Mouse (Mus musculus) lung, embryonic 15.5 days (tissue): Measurements from ENCODE around the gene Ctu2. TPM values are rescaled to one million over a fixed set of nuclear protein-coding genes. Genes with fewer than 3 reads are reported as not detected.

Experiments
- ATAC-seq: fragments of 200-750 bp; cut with Nextera tagmentation; 2 replicates; pipeline ENCODE4 v1.8.0; 2017; ENCODE audit warnings: moderate number of reproducible peaks, borderline replicate concordance; ENCODE audit not compliant: low FRiP score, low TSS enrichment; ENCODE audit errors: extremely low read depth
- H3K27ac ChIP-seq: fragments of 300-500 bp; sonication (generic); 2 replicates; pipeline ENCODE4 v1.5.1; 2015; ENCODE audit warnings: moderate library complexity, mild to moderate bottlenecking, inconsistent platforms
- H3K27me3 ChIP-seq: fragments of 300-500 bp; sonication (generic); 2 replicates; pipeline ENCODE4 v1.6.1; 2015; ENCODE audit warnings: inconsistent platforms
- H3K36me3 ChIP-seq: fragments of 300-500 bp; sonication (generic); 2 replicates; pipeline ENCODE4 v1.6.1; 2015; ENCODE audit warnings: inconsistent platforms
- H3K4me1 ChIP-seq: fragments of 300-500 bp; sonication (generic); 2 replicates; pipeline ENCODE4 v1.6.1; 2015; ENCODE audit warnings: inconsistent platforms
- H3K4me2 ChIP-seq: fragments of 300-500 bp; sonication (generic); 2 replicates; pipeline ENCODE4 v1.6.1; 2015; ENCODE audit warnings: inconsistent platforms, mild to moderate bottlenecking, moderate library complexity
- H3K4me3 ChIP-seq: fragments of 300-500 bp; sonication (generic); 2 replicates; pipeline ENCODE4 v1.5.1; 2015; ENCODE audit warnings: mild to moderate bottlenecking, inconsistent platforms
- H3K9ac ChIP-seq: fragments of 300-500 bp; sonication (generic); 2 replicates; pipeline ENCODE4 v1.6.1; 2015; ENCODE audit warnings: inconsistent platforms
- H3K9me3 ChIP-seq: fragments of 300-500 bp; sonication (generic); 2 replicates; pipeline ENCODE4 v1.6.1; 2016; ENCODE audit warnings: inconsistent platforms
- WGBS: fragments of 180-500 bp; shearing (Covaris S2); methylation state at CpG from one replicate; pipeline ENCODE4 v1.1.7; 2015; 5-methylcytosine and 5-hydroxymethylcytosine counted together
- polyA plus RNA-seq: library from polyadenylated mRNA; unstranded; fragments of >200 nt; fragmentation: Nextera tagmentation; extraction: Ambion mirVana; gene quantifications from 2 replicates; pipeline ENCODE4 v1.2.1, GENCODE M21; 2015

The Ctu2 gene
- polyA plus RNA-seq, 1 experiment from 2014 or later = 38.3 TPM

GRCm38 (mm10) chr8:122467816-122468215 lies 8.1 kb upstream of the Ctu2 start:
- no peak overlapping the region for H3K9ac ChIP-seq
- no peak overlapping the region for H3K4me2 ChIP-seq
- H3K4me3 ChIP-seq = no peak overlapping the region
- WGBS = 82% methylated on average over 13 of the region's 13 CpGs
- H3K27ac ChIP-seq = no peak overlapping the region
- H3K4me1 ChIP-seq = peaks cover 13% of the 10 kb centered on the region
- no peaks in the 10 kb centered on the region for H3K9me3 ChIP-seq
- 0 out of 2 replicates have a peak, but pooled peaks cover 1% of the 10 kb centered on the region for H3K27me3 ChIP-seq
- H3K36me3 ChIP-seq = peaks cover 10% of the 10 kb centered on the region
- ATAC-seq = no peak

- Histone ChIP-seq H3K36me3 (peaks cover 12% of the 10 kb centered on the region), H3K27me3 (no peaks in the 10 kb centered on the region), H3K27ac (no peak overlapping the region), H3K9ac (no peak overlapping the region), H3K4me1 (peaks cover 3% of the 10 kb centered on the region), H3K4me2 (no peak overlapping the region), H3K9me3 (no peaks in the 10 kb centered on the region), H3K4me3 (no peak overlapping the region)
- WGBS = 79% methylated on average over 6 of the region's 6 CpGs
- ATAC-seq = no peak
Observed at GRCm38 (mm10) chr8:122469407-122469806, 6.5 kb upstream of the Ctu2 start.

DNA sequence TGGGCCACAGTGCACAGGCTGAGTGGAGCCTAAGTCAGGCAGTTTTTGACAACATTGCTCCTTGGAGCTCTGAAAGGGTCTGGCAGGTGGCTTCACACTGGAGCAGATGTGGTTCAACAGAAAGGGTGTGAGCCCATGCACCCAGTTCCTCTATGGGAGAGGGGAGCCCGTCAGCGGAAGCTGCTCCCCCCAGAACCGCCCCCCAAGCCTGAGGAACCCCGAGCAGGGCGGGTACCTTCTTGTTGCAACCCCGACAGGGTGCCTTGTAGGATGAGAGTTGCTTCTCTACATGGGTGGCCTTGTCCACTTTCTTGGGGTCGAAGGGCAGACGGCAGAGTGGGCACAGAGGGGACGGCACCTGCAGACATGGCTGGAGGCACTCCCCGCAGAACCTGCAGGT lies 6.0 kb upstream of the Ctu2 start:
- ATAC-seq = no peak
- H3K36me3 ChIP-seq = peaks cover 12% of the 10 kb centered on the region

GRCm38 (mm10) chr8:122470691-122471090 lies 5.3 kb upstream of the Ctu2 start:
- ATAC-seq = no peak
- peaks cover 11% of the 10 kb centered on the region for H3K4me1 ChIP-seq
- WGBS = 81% methylated on average over 5 of the region's 5 CpGs
- H3K4me3 ChIP-seq = no peak overlapping the region
- no peak overlapping the region for H3K4me2 ChIP-seq
- H3K9ac ChIP-seq = no peak overlapping the region
- no peak overlapping the region for H3K27ac ChIP-seq
- peaks cover 12% of the 10 kb centered on the region for H3K36me3 ChIP-seq
- no peaks in the 10 kb centered on the region for H3K27me3 ChIP-seq
- H3K9me3 ChIP-seq = no peaks in the 10 kb centered on the region

More for the DNA sequence above, 6.0 kb upstream of the Ctu2 start:
- Histone ChIP-seq H3K4me1 (peaks cover 9% of the 10 kb centered on the region), H3K4me2 (no peak overlapping the region), H3K4me3 (no peak overlapping the region), H3K27me3 (no peaks in the 10 kb centered on the region), H3K27ac (no peak overlapping the region), H3K9ac (no peak overlapping the region), H3K9me3 (no peaks in the 10 kb centered on the region)
- 81% methylated on average over 10 of the region's 10 CpGs for WGBS

- Histone ChIP-seq H3K4me3 (no peak overlapping the region), H3K27ac (no peak overlapping the region), H3K27me3 (no peaks in the 10 kb centered on the region), H3K4me2 (0 out of 2 replicates have a peak overlapping the region, but pooled peaks have one; percentile 90), H3K9me3 (no peaks in the 10 kb centered on the region), H3K4me1 (peaks cover 22% of the 10 kb centered on the region), H3K36me3 (0 out of 2 replicates have a peak, but pooled peaks cover 7% of the 10 kb centered on the region), H3K9ac (no peak overlapping the region)
- 81% methylated on average over 8 of the region's 8 CpGs for WGBS
- no peak for ATAC-seq
Observed at GRCm38 (mm10) chr8:122473911-122474421, 2.0 kb upstream of the Ctu2 start.

- H3K27me3 ChIP-seq = no peaks in the 10 kb centered on the region
- H3K4me2 ChIP-seq = peak overlapping the region; percentile 90
- H3K4me1 ChIP-seq = peaks cover 22% of the 10 kb centered on the region
- ATAC-seq = peak; percentile 11
- H3K36me3 ChIP-seq = peaks cover 18% of the 10 kb centered on the region
- H3K27ac ChIP-seq = peak overlapping the region; percentile 66
- WGBS = 4% methylated on average over 16 of the region's 16 CpGs
- peak overlapping the region; percentile 92 for H3K9ac ChIP-seq
- H3K9me3 ChIP-seq = no peaks in the 10 kb centered on the region
- peak overlapping the region; percentile 99 for H3K4me3 ChIP-seq
Observed at GRCm38 (mm10) chr8:122474951-122475560, 887 bp upstream of the Ctu2 start.

DNA sequence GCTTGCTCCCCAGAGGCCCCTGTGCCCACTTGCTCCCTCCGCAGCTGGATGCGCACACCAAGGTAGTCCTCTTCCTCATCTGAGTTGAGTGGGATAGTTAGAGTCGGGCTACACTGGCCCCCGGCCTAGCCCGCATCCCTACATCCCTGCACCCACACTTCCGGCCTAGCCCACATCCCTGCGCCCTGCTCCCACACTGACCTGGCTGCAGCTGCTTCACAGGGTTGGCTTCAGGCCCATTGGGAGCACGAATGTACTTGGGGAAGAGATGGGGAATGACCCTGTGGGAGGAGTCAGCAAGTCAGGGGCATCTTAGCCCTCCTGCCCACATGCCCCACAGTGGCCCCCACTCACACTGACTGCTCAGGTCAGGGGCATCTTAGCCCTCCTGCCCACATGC lies 6.5 kb downstream of the Ctu2 start:
- Histone ChIP-seq H3K9ac (no peak overlapping the region), H3K4me2 (no peak overlapping the region), H3K4me3 (no peak overlapping the region), H3K36me3 (peaks cover 82% of the 10 kb centered on the region), H3K9me3 (no peaks in the 10 kb centered on the region), H3K27me3 (no peaks in the 10 kb centered on the region), H3K4me1 (no peaks in the 10 kb centered on the region), H3K27ac (no peak overlapping the region)
- ATAC-seq = no peak
- 87% methylated on average over 8 of the region's 8 CpGs for WGBS

DNA sequence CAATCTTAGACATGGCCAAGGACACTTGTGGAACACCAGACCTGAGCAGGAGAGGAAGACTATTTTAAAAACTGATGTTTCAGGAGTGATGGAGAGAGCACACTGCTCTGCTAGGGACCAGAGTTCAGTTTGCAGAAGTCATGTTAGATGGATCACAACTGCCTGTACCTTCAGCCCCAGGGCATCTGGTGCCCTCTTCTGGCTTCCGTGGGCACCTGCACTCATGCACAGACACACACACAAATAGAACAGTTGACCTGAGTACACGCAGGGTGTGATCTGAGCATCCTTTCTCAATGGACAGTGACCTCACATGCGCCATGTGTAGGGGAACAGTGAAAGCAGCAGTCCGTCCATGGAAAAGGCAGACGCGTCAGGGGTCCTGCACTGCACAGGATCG lies 7.9 kb downstream of the Ctu2 start:
- ATAC-seq = no peak
- 98% methylated on average over 7 of the region's 7 CpGs for WGBS

DNA sequence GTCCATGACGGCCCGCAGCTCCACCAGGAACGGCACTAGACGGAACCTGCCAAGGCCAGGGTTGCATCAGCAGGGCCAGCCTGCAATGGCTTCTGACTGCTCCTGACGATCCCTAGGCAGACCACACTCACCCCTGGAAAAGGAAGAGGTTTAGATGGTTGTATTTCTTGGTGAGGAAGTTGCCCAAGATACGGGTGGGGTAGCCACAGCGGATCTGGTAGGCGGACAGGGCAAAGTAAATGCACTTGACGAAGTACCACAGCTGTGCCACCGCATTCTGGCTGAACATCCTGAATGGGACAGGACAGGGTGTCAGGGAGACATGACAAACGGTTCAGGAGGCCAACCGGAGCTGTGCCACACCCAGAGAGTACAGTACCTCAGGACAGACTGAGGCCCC lies 8.9 kb downstream of the Ctu2 start:
- no peaks in the 10 kb centered on the region for H3K4me1 ChIP-seq
- no peak overlapping the region for H3K4me2 ChIP-seq
- H3K27me3 ChIP-seq = no peaks in the 10 kb centered on the region
- H3K27ac ChIP-seq = no peak overlapping the region
- 84% methylated on average over 12 of the region's 12 CpGs for WGBS
- ATAC-seq = no peak
- H3K4me3 ChIP-seq = no peak overlapping the region
- H3K9ac ChIP-seq = no peak overlapping the region
- H3K9me3 ChIP-seq = no peaks in the 10 kb centered on the region
- peaks cover 92% of the 10 kb centered on the region for H3K36me3 ChIP-seq

More for the DNA sequence above, 7.9 kb downstream of the Ctu2 start:
- H3K36me3 ChIP-seq = peaks cover 92% of the 10 kb centered on the region
- no peaks in the 10 kb centered on the region for H3K9me3 ChIP-seq
- no peaks in the 10 kb centered on the region for H3K27me3 ChIP-seq
- no peak overlapping the region for H3K4me3 ChIP-seq
- H3K4me2 ChIP-seq = no peak overlapping the region
- H3K4me1 ChIP-seq = no peaks in the 10 kb centered on the region
- no peak overlapping the region for H3K27ac ChIP-seq
- H3K9ac ChIP-seq = no peak overlapping the region

- H3K4me3 ChIP-seq = no peak overlapping the region
- no peak overlapping the region for H3K9ac ChIP-seq
- H3K27ac ChIP-seq = no peak overlapping the region
- no peaks in the 10 kb centered on the region for H3K27me3 ChIP-seq
- no peak for ATAC-seq
- no peaks in the 10 kb centered on the region for H3K9me3 ChIP-seq
- no peak overlapping the region for H3K4me2 ChIP-seq
- H3K36me3 ChIP-seq = peaks cover 96% of the 10 kb centered on the region
- WGBS = 91% methylated on average over 9 of the region's 9 CpGs
- no peaks in the 10 kb centered on the region for H3K4me1 ChIP-seq
Observed at GRCm38 (mm10) chr8:122488387-122488786, 12.4 kb downstream of the Ctu2 start.

GRCm38 (mm10) chr8:122497016-122497734 lies 21.2 kb downstream of the Ctu2 start:
- peak overlapping the region; percentile 68 for H3K27ac ChIP-seq
- peak; percentile 15; the same call in 1 of the 2 replicates for ATAC-seq
- 76% methylated on average over 12 of the region's 12 CpGs for WGBS

GRCm38 (mm10) chr8:122497912-122498311 lies 22.0 kb downstream of the Ctu2 start:
- Histone ChIP-seq H3K4me1 (no peaks in the 10 kb centered on the region), H3K4me2 (no peak overlapping the region), H3K4me3 (no peak overlapping the region), H3K9ac (no peak overlapping the region), H3K27ac (peak overlapping the region; percentile 68), H3K27me3 (no peaks in the 10 kb centered on the region), H3K36me3 (peaks cover 75% of the 10 kb centered on the region), H3K9me3 (no peaks in the 10 kb centered on the region)
- WGBS = 70% methylated on average over 17 of the region's 17 CpGs
- no peak for ATAC-seq

More at GRCm38 (mm10) chr8:122497016-122497734, 21.2 kb downstream of the Ctu2 start:
- no peaks in the 10 kb centered on the region for H3K9me3 ChIP-seq
- no peak overlapping the region for H3K9ac ChIP-seq
- H3K27me3 ChIP-seq = no peaks in the 10 kb centered on the region
- H3K36me3 ChIP-seq = peaks cover 82% of the 10 kb centered on the region
- no peak overlapping the region for H3K4me2 ChIP-seq
- no peak overlapping the region for H3K4me3 ChIP-seq
- H3K4me1 ChIP-seq = no peaks in the 10 kb centered on the region
